Mouse (Mus musculus) neural tube, embryonic 15.5 days (tissue): ENCODE data around the gene Prrg2. TPM values are rescaled to one million over a fixed set of nuclear protein-coding genes. Genes with fewer than 3 reads are reported as not detected.
"Not testable (repeated sequence)": the region's sequence is repeated elsewhere in the genome, so short reads cannot be mapped to it uniquely, and the experiment has no call there.

Experiments used
- ATAC-seq: fragments of 200-750 bp; cut with Nextera tagmentation; 2 replicates; pipeline ENCODE4 v1.8.0; 2017; ENCODE audit warnings: mild to moderate bottlenecking, moderate TSS enrichment, moderate library complexity; ENCODE audit not compliant: low FRiP score
- H3K27ac ChIP-seq: fragments of 300-500 bp; sonication (generic); replicated peaks from 2 replicates; pipeline ENCODE4 v1.5.1; 2015; ENCODE audit warnings: mild to moderate bottlenecking, inconsistent platforms
- H3K27me3 ChIP-seq: fragments of 300-500 bp; sonication (generic); replicated peaks from 2 replicates; pipeline ENCODE4 v1.6.1; 2015; ENCODE audit warnings: inconsistent platforms
- H3K36me3 ChIP-seq: fragments of 300-500 bp; sonication (generic); 2 replicates; pipeline ENCODE4 v1.6.1; 2015; ENCODE audit warnings: inconsistent platforms
- H3K4me1 ChIP-seq: fragments of 300-500 bp; sonication (generic); 2 replicates; pipeline ENCODE4 v1.6.1; 2015; ENCODE audit warnings: inconsistent platforms
- H3K4me2 ChIP-seq: fragments of 300-500 bp; sonication (generic); 2 replicates; pipeline ENCODE4 v1.6.1; 2015; ENCODE audit warnings: inconsistent platforms, mild to moderate bottlenecking, moderate library complexity
- H3K4me3 ChIP-seq: fragments of 300-500 bp; sonication (generic); replicated peaks from 2 replicates; pipeline ENCODE4 v1.5.1; 2015; ENCODE audit warnings: mild to moderate bottlenecking, inconsistent platforms
- H3K9ac ChIP-seq: fragments of 300-500 bp; sonication (generic); replicated peaks from 2 replicates; pipeline ENCODE4 v1.6.1; 2015; ENCODE audit warnings: mild to moderate bottlenecking, inconsistent platforms
- H3K9me3 ChIP-seq: fragments of 300-500 bp; sonication (generic); replicated peaks from 2 replicates; pipeline ENCODE4 v1.6.1; 2016; ENCODE audit warnings: inconsistent platforms
- WGBS: fragments of 180-500 bp; shearing (Covaris S2); methylation state at CpG from one replicate; pipeline ENCODE4 v1.1.7; 2015; ENCODE audit warnings: mixed read lengths; 5-methylcytosine and 5-hydroxymethylcytosine counted together
- polyA plus RNA-seq: library from polyadenylated mRNA; unstranded; fragments of >200 nt; fragmentation: Nextera tagmentation; extraction: Ambion mirVana; gene quantifications from 2 replicates; pipeline ENCODE4 v1.2.1, GENCODE M21; 2015

The Prrg2 gene
- polyA plus RNA-seq: 16.5 and 18.1 TPM in 2 replicates

GRCm38 (mm10) chr7:45062239-45062835 lies at the start of gene Prrg2, which contains the start of gene Nosip:
Gene Prrg2 (minus strand): TSS chr7:45062677.
Gene Nosip (plus strand): TSS chr7:45062429.
- H3K4me2 ChIP-seq: peak within 1 kb of the TSS; percentile 67
- ATAC-seq: peak; percentile 89
- H3K36me3 ChIP-seq: no peaks in the 10 kb centered on the region
- no peaks in the 10 kb centered on the region for H3K9me3 ChIP-seq
- H3K9ac ChIP-seq: peak within 1 kb of the TSS; percentile 63
- peaks cover 35% of the 10 kb centered on the region for H3K4me1 ChIP-seq
- WGBS: under 1% methylated on average over 31 of the region's 31 CpGs
- H3K27me3 ChIP-seq: no peaks in the 10 kb centered on the region
- H3K27ac ChIP-seq: peak within 1 kb of the TSS; percentile 94
- peak within 1 kb of the TSS; percentile 62 for H3K4me3 ChIP-seq

GRCm38 (mm10) chr7:45111940-45112339 lies 49.5 kb upstream of the Prrg2 start:
- no peak overlapping the region for H3K9ac ChIP-seq
- ATAC-seq: no peak
- H3K27ac ChIP-seq: no peak overlapping the region
- H3K4me1 ChIP-seq: no peaks in the 10 kb centered on the region
- no peaks in the 10 kb centered on the region for H3K36me3 ChIP-seq
- no peak overlapping the region for H3K4me3 ChIP-seq
- WGBS: 72% methylated on average over 2 of the region's 2 CpGs
- no peak overlapping the region for H3K4me2 ChIP-seq
- H3K9me3 ChIP-seq: no peaks in the 10 kb centered on the region
- H3K27me3 ChIP-seq: no peaks in the 10 kb centered on the region

- H3K36me3 ChIP-seq, H3K9ac ChIP-seq, H3K27ac ChIP-seq, H3K4me3 ChIP-seq, ATAC-seq, H3K4me1 ChIP-seq, H3K9me3 ChIP-seq, H3K27me3 ChIP-seq, H3K4me2 ChIP-seq: not testable (repeated sequence)
- whole genome bisulfite sequencing: 88% methylated on average over 4 of the region's 4 CpGs
Observed at GRCm38 (mm10) chr7:45110089-45110488, 47.6 kb upstream of the Prrg2 start.

GRCm38 (mm10) chr7:45107052-45107645 lies 44.7 kb upstream of the Prrg2 start:
- Histone ChIP-seq H3K4me3 (no peak overlapping the region), H3K9me3 (no peaks in the 10 kb centered on the region), H3K9ac (no peak overlapping the region), H3K4me1 (no peaks in the 10 kb centered on the region), H3K27ac (no peak overlapping the region), H3K36me3 (no peaks in the 10 kb centered on the region), H3K4me2 (no peak overlapping the region), H3K27me3 (no peaks in the 10 kb centered on the region)
- WGBS: 59% methylated on average over 5 of the region's 5 CpGs
- ATAC-seq: no peak

GRCm38 (mm10) chr7:45106441-45106840 lies 44.0 kb upstream of the Prrg2 start:
- H3K4me3 ChIP-seq: no peak overlapping the region
- H3K9me3 ChIP-seq: no peaks in the 10 kb centered on the region
- H3K27ac ChIP-seq: no peak overlapping the region
- H3K4me1 ChIP-seq: no peaks in the 10 kb centered on the region
- no peak overlapping the region for H3K4me2 ChIP-seq
- no peak for ATAC-seq
- 11% methylated on average over 6 of the region's 6 CpGs for WGBS
- H3K36me3 ChIP-seq: no peaks in the 10 kb centered on the region
- H3K27me3 ChIP-seq: no peaks in the 10 kb centered on the region
- H3K9ac ChIP-seq: no peak overlapping the region

GRCm38 (mm10) chr7:45105491-45105890 lies 43.0 kb upstream of the Prrg2 start:
- 80% methylated on average over 8 of the region's 8 CpGs for WGBS
- H3K27me3 ChIP-seq: no peaks in the 10 kb centered on the region
- H3K9me3 ChIP-seq: no peaks in the 10 kb centered on the region
- no peak overlapping the region for H3K4me2 ChIP-seq
- no peaks in the 10 kb centered on the region for H3K36me3 ChIP-seq
- H3K27ac ChIP-seq: no peak overlapping the region
- no peak for ATAC-seq
- H3K4me3 ChIP-seq: no peak overlapping the region
- no peak overlapping the region for H3K9ac ChIP-seq
- no peaks in the 10 kb centered on the region for H3K4me1 ChIP-seq

GRCm38 (mm10) chr7:45104941-45105340 lies 42.5 kb upstream of the Prrg2 start:
- H3K36me3 ChIP-seq: no peaks in the 10 kb centered on the region
- no peaks in the 10 kb centered on the region for H3K27me3 ChIP-seq
- WGBS: 87% methylated on average over 5 of the region's 5 CpGs
- no peak overlapping the region for H3K9ac ChIP-seq
- no peak for ATAC-seq
- no peaks in the 10 kb centered on the region for H3K4me1 ChIP-seq
- no peak overlapping the region for H3K27ac ChIP-seq
- H3K9me3 ChIP-seq: no peaks in the 10 kb centered on the region
- no peak overlapping the region for H3K4me3 ChIP-seq
- no peak overlapping the region for H3K4me2 ChIP-seq

GRCm38 (mm10) chr7:45103652-45104180 lies 41.2 kb upstream of the Prrg2 start, which contains the start of gene Fcgrt:
Gene Fcgrt (minus strand): TSS chr7:45103851.
- Histone ChIP-seq H3K27ac (peak within 1 kb of the TSS; percentile 71), H3K4me2 (peak within 1 kb of the TSS; percentile 42), H3K9ac (no peak within 1 kb of the TSS), H3K27me3 (no peaks in the 10 kb centered on the region), H3K9me3 (no peaks in the 10 kb centered on the region), H3K4me1 (no peaks in the 10 kb centered on the region), H3K4me3 (peak within 1 kb of the TSS; percentile 27), H3K36me3 (no peaks in the 10 kb centered on the region)
- ATAC-seq: no peak
- WGBS: 60% methylated on average over 7 of the region's 7 CpGs

- Histone ChIP-seq H3K4me3 (peak overlapping the region; percentile 27), H3K9me3 (no peaks in the 10 kb centered on the region), H3K4me2 (peak overlapping the region; percentile 42), H3K4me1 (no peaks in the 10 kb centered on the region), H3K9ac (no peak overlapping the region), H3K27ac (peak overlapping the region; percentile 71), H3K36me3 (no peaks in the 10 kb centered on the region), H3K27me3 (no peaks in the 10 kb centered on the region)
- no peak for ATAC-seq
- WGBS: 82% methylated on average over 9 of the region's 9 CpGs
Observed at GRCm38 (mm10) chr7:45102940-45103585, 40.6 kb upstream of the Prrg2 start.

GRCm38 (mm10) chr7:45102441-45102840 lies 40.0 kb upstream of the Prrg2 start:
- Histone ChIP-seq H3K4me3 (no peak overlapping the region), H3K4me1 (no peaks in the 10 kb centered on the region), H3K36me3 (no peaks in the 10 kb centered on the region), H3K9ac (no peak overlapping the region), H3K9me3 (no peaks in the 10 kb centered on the region), H3K27me3 (no peaks in the 10 kb centered on the region), H3K27ac (no peak overlapping the region), H3K4me2 (peak overlapping the region; percentile 42)
- no peak for ATAC-seq
- WGBS: 89% methylated on average over 11 of the region's 11 CpGs

GRCm38 (mm10) chr7:45100046-45100445 lies 37.6 kb upstream of the Prrg2 start:
- 97% methylated on average over 6 of the region's 6 CpGs for WGBS

More at GRCm38 (mm10) chr7:45100046-45100445, 37.6 kb upstream of the Prrg2 start:
- Histone ChIP-seq H3K4me3 (no peak overlapping the region), H3K4me1 (no peaks in the 10 kb centered on the region), H3K36me3 (no peaks in the 10 kb centered on the region), H3K9me3 (no peaks in the 10 kb centered on the region), H3K27me3 (no peaks in the 10 kb centered on the region), H3K27ac (no peak overlapping the region), H3K9ac (no peak overlapping the region), H3K4me2 (no peak overlapping the region)
- ATAC-seq: no peak
